Mouse (Mus musculus) v-Abl transformed pro-B cells (cell line): ENCODE measurements around the gene Fads6.

Experiments used
- in situ Hi-C, 2 experiments: fragments of 400-800 bp; cut with MboI; formaldehyde crosslinking; loops; one replicate each; pipeline ENCODE4 v1.15.1; 2025; ENCODE audit not compliant: unreplicated experiment in 2 of 2

The Fads6 gene

DNA sequence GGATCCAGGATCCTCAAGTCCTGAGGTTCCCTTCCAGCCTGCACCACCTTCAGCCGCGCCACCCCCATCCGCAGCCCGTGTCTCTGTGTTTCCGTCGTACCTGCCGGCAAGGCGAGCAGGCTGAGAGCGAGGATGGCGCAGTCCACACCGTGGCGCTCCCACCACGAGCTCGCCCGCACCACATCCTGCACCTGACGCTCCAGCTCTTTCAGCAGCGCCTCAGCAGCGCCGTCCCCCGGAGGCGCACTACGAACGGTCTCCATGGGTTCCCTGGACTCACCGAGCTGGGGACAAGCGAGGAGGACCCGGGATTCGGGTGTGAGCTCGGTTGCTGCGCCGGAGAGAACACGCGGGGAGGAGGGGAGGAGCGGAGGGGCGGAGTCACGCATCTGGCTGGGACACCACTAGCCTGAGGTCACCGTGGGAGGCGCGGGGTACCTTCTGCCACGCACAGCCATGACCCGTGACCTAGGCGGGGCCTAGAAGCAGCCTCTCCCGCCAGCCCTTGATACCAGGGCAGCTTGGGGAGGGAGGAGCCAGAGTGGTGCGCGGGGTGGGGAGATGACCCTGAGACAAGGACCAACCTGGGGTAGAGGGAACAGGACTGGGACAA, at the start of gene Fads6:
Gene Fads6, minus strand, starts transcription at position 450 of the 613 bp plus-strand sequence.
- in situ Hi-C loops = no loop called here

DNA sequence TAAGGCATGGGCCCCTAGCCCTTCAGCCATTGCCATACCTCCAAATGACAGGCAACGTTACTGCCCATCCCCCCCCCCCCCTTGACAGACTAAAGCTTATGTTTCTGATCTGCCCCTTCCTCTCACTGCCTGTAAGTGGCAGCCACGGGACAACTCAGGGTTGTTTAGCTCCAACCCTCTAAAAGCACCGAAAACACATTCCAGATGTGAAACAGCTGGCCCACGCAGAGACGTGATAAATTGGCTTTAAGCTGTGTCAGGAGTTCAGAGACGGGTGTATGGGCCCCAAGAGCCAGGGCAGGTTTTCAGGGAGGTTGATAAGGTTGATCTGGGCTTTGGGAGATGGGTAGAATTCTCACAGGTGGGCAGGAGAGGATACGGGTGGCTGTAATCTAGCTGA, 48.1 kb upstream of the Fads6 start:
- in situ Hi-C loops = loop anchor here in 1 of 2 experiments (25.0 kb wide), 1 partner anchor 1167 kb away; no protein-coding TSS in a partner anchor

DNA sequence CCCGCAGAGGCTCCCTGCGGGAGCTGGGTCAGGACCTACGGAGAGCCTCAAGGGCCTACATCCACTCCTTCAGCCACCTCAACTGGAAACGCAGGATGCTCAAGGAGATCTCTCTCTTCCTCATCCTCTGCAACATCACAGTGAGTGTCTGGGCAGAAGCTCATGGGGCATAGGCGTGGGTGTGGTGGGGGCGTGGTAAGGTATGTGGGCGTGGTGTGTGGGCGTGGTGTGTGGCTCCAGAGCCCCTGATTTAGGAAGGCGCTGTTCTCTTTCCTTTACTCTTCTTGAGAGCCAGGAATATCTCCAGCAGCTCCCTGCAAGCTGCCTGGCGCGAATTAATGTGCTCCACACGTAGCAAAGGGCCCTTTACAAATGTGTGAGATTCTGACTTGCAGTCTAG, 47.5 kb upstream of the Fads6 start:
- in situ Hi-C loops = loop anchor here in 1 of 2 experiments (25.0 kb wide), 1 partner anchor 1167 kb away; no protein-coding TSS in a partner anchor

DNA sequence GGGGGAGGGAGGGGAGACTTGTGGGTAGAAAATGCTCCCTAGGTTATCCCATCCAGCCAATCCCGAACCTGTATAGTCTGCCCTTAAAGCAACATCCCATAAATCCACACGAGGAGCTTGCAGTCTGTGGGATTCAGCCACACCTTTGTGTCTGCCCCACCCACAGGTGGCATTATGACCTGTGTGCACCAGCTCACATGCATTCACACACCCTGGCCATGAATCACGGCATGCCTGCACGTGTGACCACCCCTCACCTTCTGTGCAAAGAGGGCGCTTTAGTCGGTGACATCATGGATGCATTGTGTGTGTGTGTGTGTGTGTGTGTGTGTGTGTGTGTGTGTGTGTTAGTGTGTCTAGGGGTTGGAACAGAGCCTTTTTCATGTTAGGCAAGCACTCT, 44.4 kb upstream of the Fads6 start:
- in situ Hi-C loops = loop anchor here in 1 of 2 experiments (25.0 kb wide), 1 partner anchor 1170 kb away; no protein-coding TSS in a partner anchor

DNA sequence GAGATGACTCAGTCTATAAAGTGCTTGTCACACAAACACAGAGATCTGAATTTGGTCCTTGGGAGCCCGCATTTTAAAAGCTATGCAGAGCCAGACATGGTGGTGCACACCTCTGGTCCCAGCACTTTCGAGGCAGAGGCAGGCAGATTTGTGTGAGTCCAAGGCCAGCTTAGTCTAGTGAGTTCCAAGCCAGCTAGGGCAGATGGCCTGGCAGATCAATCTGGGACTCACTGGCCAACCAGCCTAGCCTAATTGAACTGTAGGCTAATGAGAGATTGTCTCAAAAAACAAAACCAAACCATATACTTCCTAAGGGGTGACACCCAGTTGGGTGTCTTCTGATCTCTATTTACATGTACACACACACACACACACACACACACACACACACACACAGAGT, 43.8 kb upstream of the Fads6 start:
- in situ Hi-C loops = loop anchor here in 1 of 2 experiments (25.0 kb wide), 1 partner anchor 1171 kb away; no protein-coding TSS in a partner anchor

DNA sequence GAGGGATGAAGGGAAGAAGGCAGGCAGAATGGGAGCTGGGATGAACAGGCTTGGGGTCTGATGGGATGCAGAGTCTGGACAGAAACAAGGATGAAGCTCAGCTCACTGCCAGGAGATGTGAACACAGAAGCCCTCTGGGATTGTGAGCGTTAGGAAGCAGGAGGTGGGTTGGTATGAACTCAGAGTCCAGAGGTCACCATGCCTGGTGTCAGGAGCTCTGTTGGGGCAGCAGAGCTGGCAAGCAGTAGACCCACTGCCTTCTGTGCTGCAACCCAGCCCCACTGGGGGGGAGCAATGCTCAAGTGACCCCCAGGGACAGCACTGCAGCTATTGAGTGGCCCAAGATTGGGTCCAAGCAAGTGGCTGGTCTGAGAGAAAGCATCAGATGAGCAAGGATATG, 40.4 kb upstream of the Fads6 start:
- in situ Hi-C loops = loop anchor here in 1 of 2 experiments (25.0 kb wide), 1 partner anchor 1174 kb away; no protein-coding TSS in a partner anchor

DNA sequence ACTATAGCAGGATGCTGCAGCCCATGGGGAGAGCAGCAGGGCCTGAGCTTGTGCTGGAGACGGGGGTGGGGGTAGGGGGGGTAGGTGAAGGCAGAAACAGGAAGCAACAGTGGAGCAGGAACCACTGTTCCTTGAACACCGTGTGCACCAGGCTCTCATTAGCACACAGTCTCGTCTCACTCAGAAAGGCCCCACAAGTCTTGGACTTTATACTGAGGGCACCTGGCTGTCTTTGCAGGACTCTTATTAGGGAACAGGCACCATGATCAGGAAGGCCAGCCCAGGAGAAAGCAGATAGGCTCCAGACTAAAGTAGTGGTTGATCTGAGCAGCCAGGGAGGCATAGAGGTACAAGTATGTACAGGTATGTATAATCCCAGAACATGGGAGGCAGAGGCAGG, 39.9 kb upstream of the Fads6 start:
- in situ Hi-C loops = loop anchor here in 1 of 2 experiments (25.0 kb wide), 1 partner anchor 1175 kb away; no protein-coding TSS in a partner anchor

DNA sequence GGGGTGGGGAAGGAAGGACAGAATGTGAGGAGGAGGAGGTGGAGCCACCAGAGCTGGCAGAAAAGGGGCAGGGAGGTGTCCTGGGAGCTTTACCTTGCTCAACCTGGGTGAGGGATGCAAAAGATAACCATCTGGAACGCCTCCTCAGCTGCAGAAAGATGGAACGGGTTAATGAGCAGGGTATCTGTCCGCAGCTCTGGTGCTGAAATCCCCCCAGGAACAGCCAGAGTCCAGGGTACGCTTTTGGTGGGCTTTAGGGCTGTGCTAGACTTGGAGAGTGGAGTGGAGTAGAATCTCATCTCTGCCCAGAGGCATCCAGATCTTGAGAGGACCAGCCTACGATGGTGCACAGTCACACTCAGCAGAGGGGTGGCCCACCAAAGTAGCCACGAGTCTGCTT, 38.7 kb upstream of the Fads6 start:
- in situ Hi-C loops = loop anchor here in 1 of 2 experiments (25.0 kb wide), 1 partner anchor 1176 kb away; no protein-coding TSS in a partner anchor

DNA sequence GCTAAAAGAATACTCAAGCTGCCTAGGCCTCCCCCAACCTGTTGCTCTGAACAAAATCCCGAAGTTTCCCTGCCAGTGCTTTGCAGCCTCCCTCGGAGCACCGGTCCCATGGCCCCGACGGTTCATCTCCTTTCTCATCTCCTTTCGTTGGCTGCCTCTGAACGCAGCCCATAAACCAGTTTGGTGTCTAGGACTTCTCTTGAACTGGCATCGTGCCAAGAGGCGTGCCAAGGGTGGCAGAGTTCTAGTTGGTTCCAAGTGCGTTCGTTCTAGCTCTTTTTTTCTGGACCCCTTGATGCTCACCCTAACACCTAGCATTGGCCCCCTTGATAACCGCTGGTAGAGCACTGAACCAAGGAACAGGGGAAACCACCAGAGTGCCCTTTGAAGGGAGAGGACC, 37.8 kb upstream of the Fads6 start:
- in situ Hi-C loops = loop anchor here in 1 of 2 experiments (25.0 kb wide), 1 partner anchor 1177 kb away; no protein-coding TSS in a partner anchor

DNA sequence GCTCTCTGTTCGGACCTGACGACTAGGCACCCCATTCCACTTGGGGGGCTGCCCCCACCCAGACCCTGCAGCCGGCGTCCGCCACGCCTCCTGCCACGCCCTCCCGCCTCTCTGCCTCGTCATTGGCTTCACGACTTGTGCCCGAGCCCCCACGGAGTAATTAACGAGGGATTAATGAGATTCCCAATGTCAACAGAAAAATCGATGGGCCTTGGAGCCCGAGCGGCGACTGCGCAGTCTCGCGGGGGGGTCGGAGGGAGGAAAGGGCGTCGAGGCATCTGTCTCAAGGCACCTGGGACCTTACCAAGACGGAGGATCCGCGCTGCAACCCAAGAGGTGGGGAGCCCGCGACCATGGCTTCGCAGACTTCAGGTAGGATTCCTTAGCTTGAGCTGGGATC, 37.1 kb upstream of the Fads6 start, which contains the start of gene Otop3:
Gene Otop3, plus strand, starts transcription at position 201 of the 400 bp plus-strand sequence.
- in situ Hi-C loops = loop anchor here in 1 of 2 experiments (25.0 kb wide), 1 partner anchor 1178 kb away; no protein-coding TSS in a partner anchor

DNA sequence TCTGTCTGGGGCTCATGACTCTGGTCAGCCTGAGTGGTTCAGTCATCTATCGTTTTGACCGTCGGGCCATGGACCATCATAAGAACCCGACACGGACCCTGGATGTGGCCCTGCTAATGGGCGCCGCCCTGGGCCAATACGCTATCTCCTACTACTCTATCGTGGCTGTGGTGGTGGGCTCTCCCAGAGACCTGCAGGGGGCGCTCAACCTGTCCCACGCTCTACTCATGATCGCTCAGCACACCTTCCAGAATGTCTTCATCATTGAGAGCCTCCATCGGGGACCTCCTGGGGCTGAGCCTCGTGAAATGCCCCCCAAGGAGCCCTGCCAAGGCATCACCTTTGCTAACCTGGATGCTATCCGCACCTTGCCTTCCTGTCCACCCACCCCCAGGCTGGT, 31.9 kb upstream of the Fads6 start:
- in situ Hi-C loops = loop anchor here in 1 of 2 experiments (25.0 kb wide), 1 partner anchor 1183 kb away; no protein-coding TSS in a partner anchor

DNA sequence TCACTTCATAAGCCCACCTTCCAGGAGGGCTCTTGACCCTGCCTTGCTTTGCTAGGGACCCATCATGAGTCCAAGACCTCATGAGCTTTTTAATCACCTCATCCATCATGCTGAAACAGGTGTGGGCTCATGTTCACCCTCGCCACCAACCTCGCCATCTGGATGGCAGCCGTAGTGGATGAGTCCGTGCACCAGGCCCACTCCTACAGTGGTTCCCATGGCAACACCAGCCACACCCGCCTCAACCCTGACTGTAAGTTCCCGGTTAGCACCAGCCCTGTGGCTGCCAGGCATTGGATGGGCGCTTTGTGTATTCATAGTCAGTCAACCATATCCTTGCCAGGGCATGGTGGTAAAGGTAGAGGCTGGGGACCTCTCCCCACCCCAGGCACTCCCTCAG, 29.3 kb upstream of the Fads6 start:
- in situ Hi-C loops = loop anchor here in 1 of 2 experiments (25.0 kb wide), 1 partner anchor 1186 kb away; no protein-coding TSS in a partner anchor

DNA sequence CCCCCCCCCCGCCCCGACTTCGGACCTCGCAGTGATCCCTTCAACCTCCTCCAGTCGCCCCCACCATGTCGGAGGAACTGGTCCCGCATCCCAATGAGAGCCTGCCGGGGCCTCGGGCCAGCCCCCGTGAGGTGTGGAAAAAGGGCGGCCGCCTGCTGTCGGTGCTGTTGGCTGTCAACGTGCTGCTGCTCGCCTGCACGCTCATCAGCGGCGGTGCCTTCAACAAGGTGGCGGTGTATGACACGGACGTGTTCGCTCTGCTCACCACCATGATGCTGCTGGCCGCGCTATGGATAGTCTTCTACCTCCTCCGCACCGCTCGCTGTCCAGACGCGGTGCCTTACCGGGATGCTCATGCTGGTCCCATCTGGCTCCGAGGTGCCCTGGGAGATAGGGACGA, 25.9 kb upstream of the Fads6 start:
- in situ Hi-C loops = no loop called here

DNA sequence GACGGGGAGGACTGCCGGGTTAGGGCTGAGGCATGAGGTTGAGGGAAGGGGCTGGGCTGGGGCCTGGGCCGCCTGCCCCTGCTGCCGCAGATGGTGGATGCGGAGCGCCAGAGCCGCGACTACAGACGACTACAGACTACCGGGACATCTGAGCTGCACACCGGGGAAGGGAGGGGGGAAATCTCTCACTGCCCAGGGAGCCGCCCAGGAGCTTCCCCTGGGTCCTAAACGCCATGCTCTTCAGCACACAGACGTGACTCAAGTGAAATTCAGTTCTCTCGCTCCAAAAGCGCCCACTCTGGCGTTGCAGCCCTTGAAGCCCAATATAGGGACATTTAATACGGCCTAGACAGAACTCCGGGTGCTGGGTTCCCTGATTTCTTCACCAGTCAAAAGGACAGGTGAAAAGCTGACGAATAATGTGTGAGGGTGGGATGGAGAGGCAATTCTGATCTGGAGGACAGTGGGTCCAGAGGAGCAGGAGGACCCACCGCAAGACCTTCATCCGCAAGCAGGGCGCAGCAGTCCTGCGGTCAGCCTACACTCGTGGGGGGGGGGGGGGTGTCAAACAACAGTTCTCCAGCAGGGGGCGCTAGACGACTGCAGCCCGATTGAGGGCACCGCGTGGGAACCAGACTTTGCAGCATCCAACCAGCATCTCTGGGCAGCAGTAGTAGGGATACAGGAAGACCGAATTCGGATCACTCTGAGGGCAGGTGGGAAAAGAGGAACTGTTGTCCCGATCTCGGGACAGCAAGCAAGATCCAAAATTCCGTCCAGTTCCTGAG, 24.6 kb upstream of the Fads6 start, which contains the start of gene Ush1g:
Gene Ush1g, minus strand, starts transcription at position 136 of the 788 bp plus-strand sequence.
- in situ Hi-C loops = no loop called here

DNA sequence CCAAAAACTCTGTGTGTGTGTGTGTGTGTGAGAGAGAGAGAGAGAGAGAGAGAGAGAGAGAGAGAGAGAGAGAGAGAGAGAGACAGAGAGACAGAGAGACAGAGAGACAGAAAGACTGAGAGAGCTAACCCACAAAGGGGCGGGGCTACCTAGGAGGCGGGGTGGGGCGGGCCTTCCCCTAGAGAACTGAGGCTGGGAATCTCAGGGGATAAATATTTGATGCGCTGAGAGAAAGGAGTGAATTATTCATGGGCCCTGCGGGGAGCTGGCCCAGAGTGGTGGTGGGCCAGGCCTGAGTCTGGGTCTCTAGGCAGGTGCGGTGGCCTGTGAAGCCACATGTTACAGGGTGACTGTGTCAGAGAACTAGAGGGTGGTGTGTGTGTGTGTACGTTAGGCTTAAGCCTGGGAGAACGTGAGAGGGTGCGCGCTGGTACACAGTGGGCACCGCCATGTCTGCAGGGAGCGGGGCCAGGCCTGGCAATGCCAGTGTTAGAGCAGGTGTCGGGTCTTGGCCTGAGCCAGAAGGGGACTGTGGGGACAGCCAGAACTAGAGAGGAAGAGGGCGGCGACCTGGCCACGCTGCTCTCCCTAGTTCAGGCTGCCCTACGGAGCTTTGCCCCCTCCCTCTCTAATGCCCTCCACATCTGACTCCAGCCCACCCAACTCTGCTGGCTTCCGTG, 22.4 kb upstream of the Fads6 start:
- in situ Hi-C loops = no loop called here

DNA sequence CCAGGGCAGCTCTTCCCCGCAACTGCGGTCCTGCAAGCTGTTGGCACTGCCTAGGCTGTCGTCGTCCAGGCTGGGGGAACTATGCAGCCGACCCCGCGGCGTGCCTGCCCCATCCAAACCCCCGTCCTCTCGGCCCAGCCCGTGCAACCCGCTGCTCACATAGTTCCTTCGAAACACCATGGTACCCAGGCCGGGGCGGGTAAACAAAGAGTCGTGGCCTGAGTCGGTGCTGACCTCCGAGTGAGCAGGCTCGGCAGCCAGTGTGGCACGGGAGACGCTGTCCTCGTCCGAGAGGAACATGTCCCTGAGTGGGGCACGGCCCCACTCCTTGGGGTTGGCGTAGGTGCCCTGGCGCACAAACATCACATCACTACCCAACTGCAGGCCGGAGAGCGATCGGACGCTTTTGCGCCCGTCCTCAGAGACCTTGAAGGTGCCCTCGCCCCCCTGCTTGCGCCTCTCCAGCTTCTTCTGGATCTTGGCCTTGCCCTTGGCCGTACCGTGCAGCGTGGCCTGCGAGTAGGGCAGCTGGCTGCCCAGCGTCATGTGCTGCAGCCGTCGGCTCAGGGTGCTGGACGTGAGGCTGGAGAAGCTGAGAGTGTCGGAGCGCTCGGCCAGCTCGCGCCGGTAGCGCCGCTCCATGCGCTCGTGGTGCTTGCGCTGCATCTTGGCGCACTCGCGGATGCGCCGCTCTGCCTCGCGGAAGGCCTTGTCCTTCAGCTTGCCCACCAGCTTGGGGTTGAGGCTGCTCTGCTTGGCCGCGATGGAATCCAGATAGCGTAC, 21.0 kb upstream of the Fads6 start:
- in situ Hi-C loops = no loop called here

DNA sequence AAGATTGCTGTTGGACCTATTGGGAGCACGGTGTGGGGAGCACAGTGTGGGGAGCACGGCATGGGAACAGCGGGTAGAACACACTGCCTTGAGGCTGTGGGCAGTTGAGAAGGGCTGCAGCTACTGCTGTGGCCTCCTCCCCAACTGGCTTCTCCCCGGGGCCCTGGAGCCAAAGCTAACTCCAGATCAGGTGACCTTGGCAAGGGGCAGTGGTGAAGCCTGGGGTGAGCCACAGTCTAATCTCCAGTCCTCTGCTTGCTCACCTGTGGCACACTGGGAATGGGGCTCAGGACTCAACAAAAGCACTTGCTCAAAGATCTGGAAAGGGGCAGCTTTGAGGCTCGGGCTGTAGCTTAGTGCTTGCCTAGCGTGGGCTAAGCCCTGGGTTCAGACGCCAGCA, 19.7 kb upstream of the Fads6 start:
- in situ Hi-C loops = no loop called here

DNA sequence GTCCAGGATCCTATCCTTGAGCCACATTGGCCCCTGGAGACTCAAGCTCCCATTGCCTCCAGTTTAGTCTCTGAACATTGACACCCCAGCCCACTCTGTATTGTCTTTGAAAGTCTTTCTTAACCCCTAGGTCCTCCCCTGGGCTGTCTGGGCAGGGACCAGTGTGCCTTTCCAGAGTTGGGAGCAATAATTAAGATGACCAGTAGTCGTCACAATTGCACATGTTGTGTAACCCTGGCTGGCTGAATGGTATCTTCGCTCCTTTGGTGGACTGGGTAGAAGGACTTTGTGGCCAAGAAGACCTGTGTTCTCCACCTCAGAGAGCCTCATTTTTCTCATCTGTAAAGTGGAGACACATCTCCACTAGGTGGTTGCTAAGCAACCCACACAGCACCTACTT, 16.8 kb upstream of the Fads6 start:
- in situ Hi-C loops = no loop called here

DNA sequence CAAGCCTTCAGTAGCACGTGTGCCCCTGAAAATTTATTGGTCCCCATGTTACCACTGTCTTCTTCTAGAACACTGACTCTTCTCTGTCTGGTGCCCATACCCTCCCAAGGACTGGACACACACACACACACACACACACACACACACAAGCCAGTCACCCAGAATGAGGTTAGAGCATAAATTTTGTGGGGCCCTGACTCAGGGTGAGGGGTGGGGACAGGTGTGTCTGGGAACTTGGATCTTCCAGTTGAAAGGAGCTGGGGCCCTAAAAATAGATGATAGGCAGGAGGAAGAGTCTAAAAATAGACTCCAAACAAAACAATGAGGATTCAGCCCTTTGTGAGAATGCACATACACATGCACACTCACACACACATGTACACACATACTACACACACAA, 11.3 kb upstream of the Fads6 start:
- in situ Hi-C loops = no loop called here

DNA sequence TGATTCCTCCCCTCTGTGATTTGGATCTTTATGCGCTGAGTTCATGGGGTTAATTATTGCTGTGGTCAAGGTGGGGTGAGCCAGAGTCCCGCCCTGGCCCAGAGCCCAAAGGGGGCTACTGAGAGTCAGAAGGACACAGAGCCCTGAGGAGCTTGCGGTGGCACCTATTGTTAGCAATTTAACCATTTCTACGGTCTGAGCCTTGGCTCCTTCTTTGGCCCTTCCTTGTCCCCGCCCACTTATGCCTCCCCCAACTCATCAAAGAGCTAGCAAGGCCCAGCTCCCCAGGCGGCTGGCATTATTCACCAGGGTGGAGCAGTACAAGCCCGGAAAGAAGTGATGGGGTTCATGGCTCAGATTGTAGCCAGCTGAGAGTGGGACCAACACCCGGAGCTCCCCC, 9.4 kb upstream of the Fads6 start, which contains the start of gene Otop2:
Gene Otop2, plus strand, starts transcription at position 301 of the 400 bp plus-strand sequence.
- in situ Hi-C loops = no loop called here
